Mouse (Mus musculus): ENCODE results near the gene Cbr3.

DNA sequence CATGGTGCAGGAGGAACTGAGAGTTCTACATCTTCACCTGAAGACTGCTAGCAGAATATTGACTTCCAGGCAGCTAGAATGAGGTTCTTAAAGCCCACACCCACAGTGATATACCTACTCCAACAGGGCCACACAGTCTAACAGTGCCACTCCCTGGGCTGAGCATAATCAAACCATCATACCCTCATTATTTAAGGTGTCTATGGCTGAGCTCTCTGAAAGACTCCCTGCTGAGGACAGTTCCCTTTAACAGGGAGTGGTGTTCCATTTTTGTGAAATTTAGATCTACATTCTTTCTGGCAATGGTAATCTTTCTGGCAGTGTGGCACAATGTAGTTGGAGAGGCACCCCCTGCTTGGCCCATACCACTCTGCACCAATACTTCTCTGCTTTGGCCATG lies 13.5 kb upstream of the Cbr3 start:
- TF ChIP-seq USF1 (IDR thresholded peaks at IDR 0.05; ENCODE audit: low read depth) = no peak
- TF ChIP-seq MYOG (IDR thresholded peaks at IDR 0.05; ENCODE audit: control insufficient read depth in 1 of 3, insufficient read depth in 1 of 3, insufficient read length in 2 of 3, low read depth in 2 of 3) = no peak
- no peak for TF ChIP-seq POLR2A (IDR thresholded peaks at IDR 0.05; ENCODE audit: insufficient read length, low read depth)
- TF ChIP-seq MAX (IDR thresholded peaks at IDR 0.05; ENCODE audit: low read depth) = no peak
- TF ChIP-seq POLR2AphosphoS2 (IDR thresholded peaks at IDR 0.05; ENCODE audit: insufficient read length, low read depth) = no peak
- TF ChIP-seq TCF12 (IDR thresholded peaks at IDR 0.05; ENCODE audit: insufficient read depth, poor library complexity, severe bottlenecking) = no peak
- TF ChIP-seq TCF3 (IDR thresholded peaks at IDR 0.05; ENCODE audit: insufficient read length, low read depth) = no peak
- TF ChIP-seq MYOD1 (IDR thresholded peaks at IDR 0.05; ENCODE audit: control insufficient read depth in 1 of 3, insufficient read length in 2 of 3, low read depth in 2 of 3) = no peak
- no peak for TF ChIP-seq E2F4 (IDR thresholded peaks at IDR 0.05; ENCODE audit: insufficient read depth)
- no peak for TF ChIP-seq CEBPB (IDR thresholded peaks at IDR 0.05; ENCODE audit: insufficient read depth, poor library complexity, severe bottlenecking)
- no peak for TF ChIP-seq REST (IDR thresholded peaks at IDR 0.05; ENCODE audit: insufficient read depth, insufficient read length)
- no peak for TF ChIP-seq SRF (IDR thresholded peaks at IDR 0.05; ENCODE audit: control insufficient read depth, insufficient read length, low read depth)

Data from myocyte (in vitro differentiated cells).